Mouse (Mus musculus): ENCODE measurements around the gene Rasip1. TPM values are rescaled to one million over a fixed set of nuclear protein-coding genes. Genes with fewer than 3 reads are reported as not detected.

Gene Rasip1
- polyA plus RNA-seq, 1 experiment from 2014 or later, result 43.3 TPM

GRCm38 (mm10) chr7:45619592-45619991, 7.7 kb upstream of the Rasip1 start:
- DNase-seq (ENCODE audit: low spot score), result no peak
- WGBS, result 85% methylated on average over 5 of the region's 5 CpGs
- TF ChIP-seq CTCF (IDR thresholded peaks at IDR 0.05) (no peak), EP300 (IDR thresholded peaks at IDR 0.05) (no peak)
- no peak overlapping the region for H3K9ac ChIP-seq (replicated peaks; ENCODE audit: low read depth)
- no peak overlapping the region for H3K4me3 ChIP-seq (ENCODE audit: low read depth, low read length)
- H3K27me3 ChIP-seq (replicated peaks; ENCODE audit: insufficient read depth, low read length), result peaks cover 7% of the 10 kb centered on the region; the same call in 1 of the 2 replicates
- no peaks in the 10 kb centered on the region for H3K36me3 ChIP-seq (ENCODE audit: insufficient read depth, low read length)
- ATAC-seq, result no peak
- H3K27ac ChIP-seq (ENCODE audit: low read length), result no peak overlapping the region
- H3K9me3 ChIP-seq (ENCODE audit: low read length), result no peaks in the 10 kb centered on the region
- 0 out of 2 replicates have a peak, but pooled peaks cover 6% of the 10 kb centered on the region for H3K4me1 ChIP-seq (ENCODE audit: insufficient read depth, low read depth, low read length)
- H3K4me2 ChIP-seq (replicated peaks; ENCODE audit: low read depth, low read length), result no peak overlapping the region

- H3K4me2 ChIP-seq (replicated peaks; ENCODE audit: low read depth, low read length), result no peak within 1 kb of the TSS
Observed at GRCm38 (mm10) chr7:45621443-45621842, 5.8 kb upstream of the Rasip1 start, which contains the start of gene Izumo1. Gene Izumo1, plus strand, starts transcription at chr7:45621811.

DNA sequence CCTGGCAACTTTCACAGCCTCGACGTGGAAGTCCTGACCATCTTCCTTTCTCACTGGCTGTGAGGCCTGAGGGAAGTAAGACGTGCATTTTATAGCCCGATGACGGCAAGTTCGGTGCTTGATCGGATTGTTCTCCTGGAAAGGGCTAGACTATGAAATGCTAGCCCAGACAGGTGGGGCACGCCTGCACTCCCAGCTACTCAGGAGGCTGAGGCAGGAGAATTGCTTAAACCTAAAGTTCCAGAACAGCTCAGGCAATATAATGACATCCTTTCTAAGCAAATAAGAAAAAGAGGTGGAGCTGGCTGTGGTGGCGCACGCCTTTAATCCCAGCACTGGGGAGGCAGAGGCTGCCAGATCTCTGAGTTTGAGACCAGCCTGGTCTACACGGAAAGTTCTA, 3.8 kb upstream of the Rasip1 start:
- 94% methylated on average over 11 of the region's 11 CpGs for WGBS

More at GRCm38 (mm10) chr7:45621443-45621842, 5.8 kb upstream of the Rasip1 start, which contains the start of gene Izumo1:
- DNase-seq (ENCODE audit: low spot score) (no peak), ATAC-seq (peak; percentile 42; the same call in 1 of the 2 replicates)
- no peak for TF ChIP-seq CTCF (IDR thresholded peaks at IDR 0.05)
- no peak for TF ChIP-seq EP300 (IDR thresholded peaks at IDR 0.05)
- WGBS, result 28% methylated on average over 9 of the region's 9 CpGs
- Histone ChIP-seq H3K9me3 (ENCODE audit: low read length) (no peaks in the 10 kb centered on the region), H3K27ac (ENCODE audit: low read length) (no peak within 1 kb of the TSS), H3K4me1 (ENCODE audit: insufficient read depth, low read depth, low read length) (0 out of 2 replicates have a peak, but pooled peaks cover 6% of the 10 kb centered on the region), H3K4me3 (ENCODE audit: low read depth, low read length) (no peak within 1 kb of the TSS), H3K36me3 (ENCODE audit: insufficient read depth, low read length) (no peaks in the 10 kb centered on the region), H3K9ac (replicated peaks; ENCODE audit: low read depth) (no peak within 1 kb of the TSS), H3K27me3 (replicated peaks; ENCODE audit: insufficient read depth, low read length) (peaks cover 7% of the 10 kb centered on the region; the same call in 1 of the 2 replicates)

DNA sequence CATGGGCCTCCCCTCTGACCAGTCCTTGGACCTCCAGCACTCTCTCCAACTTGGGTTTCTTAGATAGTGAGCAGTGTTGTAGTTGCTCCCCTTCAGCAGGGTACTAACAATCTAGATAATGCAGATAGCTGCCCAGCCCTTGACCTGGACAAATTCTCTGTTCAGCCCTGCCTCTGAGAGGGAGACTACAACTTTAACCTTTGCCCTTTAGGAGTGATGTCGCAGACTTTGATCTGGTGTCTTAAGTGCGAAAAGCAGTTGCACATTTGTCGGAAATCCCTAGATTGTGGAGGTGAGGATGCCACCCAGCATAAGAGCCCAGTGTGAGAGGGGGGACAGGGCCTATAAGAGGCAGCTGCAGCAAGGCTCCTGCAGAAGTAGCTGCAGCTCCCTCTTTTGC, 2.6 kb upstream of the Rasip1 start:
- Histone ChIP-seq H3K27me3 (replicated peaks; ENCODE audit: insufficient read depth, low read length) (no peaks in the 10 kb centered on the region), H3K9ac (replicated peaks; ENCODE audit: low read depth) (no peak overlapping the region), H3K4me1 (ENCODE audit: insufficient read depth, low read depth, low read length) (no peaks in the 10 kb centered on the region), H3K4me2 (replicated peaks; ENCODE audit: low read depth, low read length) (no peak overlapping the region), H3K27ac (ENCODE audit: low read length) (no peak overlapping the region), H3K9me3 (ENCODE audit: low read length) (no peaks in the 10 kb centered on the region), H3K4me3 (ENCODE audit: low read depth, low read length) (no peak overlapping the region), H3K36me3 (ENCODE audit: insufficient read depth, low read length) (no peaks in the 10 kb centered on the region)
- no peak for TF ChIP-seq CTCF (IDR thresholded peaks at IDR 0.05)
- no peak for TF ChIP-seq EP300 (IDR thresholded peaks at IDR 0.05)
- ATAC-seq (no peak), DNase-seq (ENCODE audit: low spot score) (no peak)
- WGBS, result 61% methylated on average over 3 of the region's 3 CpGs

More for the DNA sequence above, 3.8 kb upstream of the Rasip1 start:
- Histone ChIP-seq H3K9ac (replicated peaks; ENCODE audit: low read depth) (no peak overlapping the region), H3K27ac (ENCODE audit: low read length) (no peak overlapping the region), H3K4me2 (replicated peaks; ENCODE audit: low read depth, low read length) (no peak overlapping the region), H3K4me1 (ENCODE audit: insufficient read depth, low read depth, low read length) (no peaks in the 10 kb centered on the region), H3K4me3 (ENCODE audit: low read depth, low read length) (no peak overlapping the region), H3K27me3 (replicated peaks; ENCODE audit: insufficient read depth, low read length) (no peaks in the 10 kb centered on the region), H3K9me3 (ENCODE audit: low read length) (no peaks in the 10 kb centered on the region), H3K36me3 (ENCODE audit: insufficient read depth, low read length) (no peaks in the 10 kb centered on the region)
- no peak for DNase-seq (ENCODE audit: low spot score)
- TF ChIP-seq EP300 (IDR thresholded peaks at IDR 0.05) (no peak), CTCF (IDR thresholded peaks at IDR 0.05) (no peak)
- no peak for ATAC-seq

DNA sequence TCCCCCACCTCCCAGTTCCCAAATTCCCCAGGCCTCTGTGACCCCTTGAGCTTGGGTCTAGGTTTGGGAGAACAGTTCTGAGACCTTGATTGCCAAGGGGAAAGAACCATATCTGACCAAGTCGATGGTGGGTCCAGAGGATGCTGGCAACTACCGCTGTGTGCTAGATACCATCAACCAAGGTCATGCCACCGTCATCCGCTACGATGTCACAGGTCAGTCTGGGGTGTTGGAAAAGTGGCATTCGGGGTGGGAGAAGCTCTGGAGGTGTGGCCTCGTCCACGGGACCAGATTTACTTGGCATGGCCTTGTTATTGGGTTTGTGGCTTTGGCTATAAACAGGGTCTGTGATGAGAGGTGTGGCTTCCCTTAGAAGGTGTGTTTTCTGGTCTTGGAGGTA, 1.8 kb upstream of the Rasip1 start:
- no peak overlapping the region for H3K9ac ChIP-seq (replicated peaks; ENCODE audit: low read depth)
- no peaks in the 10 kb centered on the region for H3K9me3 ChIP-seq (ENCODE audit: low read length)
- WGBS, result 82% methylated on average over 8 of the region's 8 CpGs
- DNase-seq (ENCODE audit: low spot score), result no peak
- H3K36me3 ChIP-seq (ENCODE audit: insufficient read depth, low read length), result no peaks in the 10 kb centered on the region
- no peak for ATAC-seq
- no peak overlapping the region for H3K4me3 ChIP-seq (ENCODE audit: low read depth, low read length)
- no peaks in the 10 kb centered on the region for H3K27me3 ChIP-seq (replicated peaks; ENCODE audit: insufficient read depth, low read length)
- no peak overlapping the region for H3K4me2 ChIP-seq (replicated peaks; ENCODE audit: low read depth, low read length)
- TF ChIP-seq EP300 (IDR thresholded peaks at IDR 0.05), result no peak
- TF ChIP-seq CTCF (IDR thresholded peaks at IDR 0.05), result no peak
- H3K4me1 ChIP-seq (ENCODE audit: insufficient read depth, low read depth, low read length), result no peaks in the 10 kb centered on the region
- no peak overlapping the region for H3K27ac ChIP-seq (ENCODE audit: low read length)

DNA sequence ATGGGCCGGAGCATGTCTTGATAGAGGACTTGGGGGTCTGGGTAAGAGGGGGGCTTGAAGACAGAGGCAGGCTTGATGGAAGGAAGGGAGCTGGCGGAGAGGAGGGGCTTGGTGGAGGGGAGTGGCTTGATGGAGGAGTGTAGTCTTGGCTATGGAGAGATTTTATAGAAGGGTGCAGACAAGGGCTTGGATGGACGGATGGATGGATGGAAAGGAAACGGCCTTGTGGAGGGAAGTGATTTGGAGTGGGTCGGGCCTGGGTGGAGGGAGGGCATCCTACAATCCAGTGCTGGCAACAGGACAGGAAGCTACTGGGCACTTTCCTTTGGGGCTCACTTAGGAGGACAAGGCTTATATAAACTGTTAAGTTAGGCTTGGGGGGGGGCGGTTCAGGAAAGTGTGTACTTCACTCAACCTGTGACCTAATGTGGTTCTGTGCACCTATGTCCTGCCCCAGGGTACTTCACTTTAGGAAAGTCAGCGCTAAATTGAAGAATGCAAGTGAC, 664 bp upstream of the Rasip1 start:
- 67% methylated on average over 7 of the region's 7 CpGs for WGBS
- Histone ChIP-seq H3K9me3 (ENCODE audit: low read length) (no peaks in the 10 kb centered on the region), H3K4me3 (ENCODE audit: low read depth, low read length) (no peak overlapping the region), H3K27me3 (replicated peaks; ENCODE audit: insufficient read depth, low read length) (no peaks in the 10 kb centered on the region), H3K27ac (ENCODE audit: low read length) (peak overlapping the region; percentile 90), H3K4me1 (ENCODE audit: insufficient read depth, low read depth, low read length) (no peaks in the 10 kb centered on the region), H3K9ac (replicated peaks; ENCODE audit: low read depth) (no peak overlapping the region), H3K36me3 (ENCODE audit: insufficient read depth, low read length) (no peaks in the 10 kb centered on the region), H3K4me2 (replicated peaks; ENCODE audit: low read depth, low read length) (no peak overlapping the region; the same call in 1 of the 2 replicates)
- ATAC-seq (peak; percentile 11; the same call in 1 of the 2 replicates), DNase-seq (ENCODE audit: low spot score) (no peak)
- no peak for TF ChIP-seq EP300 (IDR thresholded peaks at IDR 0.05)
- TF ChIP-seq CTCF (IDR thresholded peaks at IDR 0.05), result no peak
